Mouse (Mus musculus) embryonic facial prominence, embryonic 11.5 days (tissue): ENCODE results near the gene Apoa2. TPM values are rescaled to one million over a fixed set of nuclear protein-coding genes. Genes with fewer than 3 reads are reported as not detected.

Experiments used
- ATAC-seq: fragments of 200-750 bp; cut with Nextera tagmentation; replicated peaks from 2 replicates; pipeline ENCODE4 v1.8.0; 2017; ENCODE audit warnings: low read depth; ENCODE audit not compliant: insufficient number of reproducible peaks, low FRiP score, low TSS enrichment
- DNase-seq: peaks from one replicate; pipeline ENCODE4 v3.0.0-alpha.2; 2015; ENCODE audit warnings: low spot score
- H3K27ac ChIP-seq: fragments of 300-500 bp; sonication (generic); replicated peaks from 2 replicates; pipeline ENCODE4 v1.5.1; 2014; ENCODE audit warnings: mild to moderate bottlenecking, low read depth, low read length, control low read depth
- H3K27me3 ChIP-seq: fragments of 300-500 bp; sonication (generic); 2 replicates; pipeline ENCODE4 v1.6.1; 2014; ENCODE audit warnings: mild to moderate bottlenecking, low read length, moderate library complexity, mixed read lengths; ENCODE audit not compliant: control insufficient read depth, insufficient read depth
- H3K36me3 ChIP-seq: fragments of 300-500 bp; sonication (generic); replicated peaks from 2 replicates; pipeline ENCODE4 v1.6.1; 2014; ENCODE audit warnings: low read depth, mild to moderate bottlenecking, low read length, moderate library complexity, mixed read lengths; ENCODE audit not compliant: control insufficient read depth, insufficient read depth
- H3K4me1 ChIP-seq: fragments of 300-500 bp; sonication (generic); 2 replicates; pipeline ENCODE4 v1.6.1; 2014; ENCODE audit warnings: low read length, mixed read lengths; ENCODE audit not compliant: control insufficient read depth, insufficient read depth
- H3K4me2 ChIP-seq: fragments of 300-500 bp; sonication (generic); 2 replicates; pipeline ENCODE4 v1.6.1; 2014; ENCODE audit warnings: low read depth, mild to moderate bottlenecking, control low read depth, low read length, moderate library complexity
- H3K4me3 ChIP-seq: fragments of 300-500 bp; sonication (generic); 2 replicates; pipeline ENCODE4 v1.5.1; 2014; ENCODE audit warnings: low read depth, low read length, control low read depth
- H3K9ac ChIP-seq: fragments of 300-500 bp; sonication (generic); replicated peaks from 2 replicates; pipeline ENCODE4 v1.6.1; 2014; ENCODE audit warnings: mild to moderate bottlenecking, control low read depth, low read length
- H3K9me3 ChIP-seq: fragments of 300-500 bp; sonication (generic); replicated peaks from 2 replicates; pipeline ENCODE4 v1.6.1; 2016; ENCODE audit warnings: mild to moderate bottlenecking, low read length, inconsistent platforms, mixed read lengths; ENCODE audit not compliant: control insufficient read depth
- WGBS: fragments of 180-500 bp; shearing (Covaris S2); extraction: QIAGEN DNeasy Blood & Tissue Kit; methylation state at CpG from one replicate; pipeline ENCODE4 v1.1.7; 2014; 5-methylcytosine and 5-hydroxymethylcytosine counted together
- polyA plus RNA-seq: library from polyadenylated mRNA; unstranded; fragments of >200 nt; fragmentation: Nextera tagmentation; extraction: Ambion mirVana; gene quantifications from 2 replicates; pipeline ENCODE4 v1.2.1, GENCODE M21; 2014

Gene Apoa2
- polyA plus RNA-seq, 1 experiment from 2014 or later, result 3.7 TPM

DNA sequence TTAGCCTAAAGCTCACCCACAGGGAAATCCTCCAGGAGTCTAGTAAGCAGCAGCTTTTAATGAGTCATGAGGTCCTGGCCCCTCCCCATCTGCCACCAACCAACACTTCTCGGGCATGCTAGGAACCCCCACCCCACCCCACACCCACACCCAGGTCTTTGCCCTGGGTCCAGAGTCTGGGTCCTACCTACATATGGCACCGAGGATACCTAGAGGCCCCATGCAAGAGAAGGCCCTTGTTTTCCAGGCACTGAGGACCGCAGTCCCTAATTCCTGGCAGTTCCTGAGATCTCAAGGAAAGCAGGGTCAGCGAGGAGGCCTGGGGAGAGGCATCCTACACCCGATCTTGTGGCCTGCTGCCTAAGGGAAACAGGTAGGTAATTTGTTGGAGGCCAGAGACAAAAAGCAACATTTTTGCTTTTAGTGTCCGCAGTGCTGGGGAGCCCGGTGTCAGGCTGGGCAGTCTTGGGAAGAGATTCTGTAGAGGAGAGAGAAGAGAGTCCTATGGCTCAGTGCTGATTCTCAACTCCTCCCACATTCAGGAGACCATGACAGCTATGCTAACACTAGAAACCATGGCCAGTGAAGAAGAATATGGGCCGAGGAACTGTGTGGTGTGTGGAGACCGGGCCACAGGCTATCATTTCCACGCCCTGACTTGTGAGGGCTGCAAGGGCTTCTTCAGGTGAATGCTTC, 10.9 kb upstream of the Apoa2 start, which contains the start of gene Nr1i3:
TSS of gene Nr1i3 (plus strand) at position 170 of the 696 bp plus-strand sequence.
- no peak within 1 kb of the TSS for H3K4me2 ChIP-seq
- 72% methylated on average over 10 of the region's 10 CpGs for WGBS

DNA sequence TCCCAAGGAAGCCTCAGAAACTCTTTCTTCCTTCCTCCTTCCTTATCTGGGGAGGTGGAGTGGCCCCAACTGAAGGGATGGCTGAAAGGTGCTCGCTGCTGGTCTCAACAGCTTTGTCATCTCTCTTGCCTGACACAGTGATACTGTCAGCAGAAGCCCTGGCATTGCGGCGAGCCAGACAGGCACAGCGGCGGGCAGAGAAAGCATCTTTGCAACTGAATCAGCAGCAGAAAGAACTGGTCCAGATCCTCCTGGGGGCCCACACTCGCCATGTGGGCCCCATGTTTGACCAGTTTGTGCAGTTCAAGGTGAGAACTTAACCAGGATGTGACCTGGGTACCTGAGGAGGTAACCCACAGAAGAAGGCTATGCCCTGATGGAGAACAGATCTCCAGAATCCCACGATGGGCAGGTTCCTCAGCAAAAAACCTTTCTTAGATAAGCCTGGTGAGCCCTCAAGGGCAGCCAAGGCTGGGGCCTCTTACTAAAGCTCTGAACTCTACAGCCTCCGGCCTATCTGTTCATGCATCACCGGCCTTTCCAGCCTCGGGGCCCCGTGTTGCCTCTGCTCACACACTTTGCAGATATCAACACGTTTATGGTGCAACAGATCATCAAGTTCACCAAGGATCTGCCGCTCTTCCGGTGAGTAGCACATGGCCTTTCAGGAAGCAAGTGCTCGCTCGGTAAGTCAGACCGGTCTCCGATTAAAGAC, 8.5 kb upstream of the Apoa2 start:
- Histone ChIP-seq H3K27me3 (no peaks in the 10 kb centered on the region), H3K9me3 (no peaks in the 10 kb centered on the region), H3K9ac (no peak overlapping the region), H3K4me1 (no peaks in the 10 kb centered on the region), H3K4me3 (no peak overlapping the region), H3K36me3 (no peaks in the 10 kb centered on the region), H3K4me2 (no peak overlapping the region), H3K27ac (no peak overlapping the region)
- DNase-seq (no peak), ATAC-seq (no peak)
- WGBS, result 89% methylated on average over 18 of the region's 18 CpGs

More for the DNA sequence above, 10.9 kb upstream of the Apoa2 start, which contains the start of gene Nr1i3:
- Histone ChIP-seq H3K4me3 (no peak within 1 kb of the TSS), H3K4me1 (no peaks in the 10 kb centered on the region), H3K27ac (no peak within 1 kb of the TSS), H3K9ac (no peak within 1 kb of the TSS), H3K27me3 (no peaks in the 10 kb centered on the region), H3K9me3 (no peaks in the 10 kb centered on the region), H3K36me3 (no peaks in the 10 kb centered on the region)
- DNase-seq, result no peak
- no peak for ATAC-seq

DNA sequence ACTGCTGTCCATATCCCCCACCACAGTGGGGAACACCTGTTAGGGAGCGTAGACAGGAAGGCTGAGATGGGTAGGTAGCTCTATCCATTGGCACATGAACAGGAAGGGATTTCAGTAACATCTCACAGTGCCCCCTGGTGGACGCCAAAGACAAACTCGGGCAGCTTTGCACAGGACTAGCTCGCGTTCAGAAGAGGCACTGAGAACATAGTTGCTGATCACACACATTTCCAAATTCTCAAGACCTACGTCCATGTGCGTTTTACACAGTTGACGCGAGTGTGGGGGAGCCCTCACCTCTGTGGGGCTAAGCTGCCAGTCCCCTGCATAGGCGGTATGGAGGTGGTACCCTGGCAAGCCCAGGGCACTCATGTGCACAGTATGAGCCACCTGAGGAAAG, 4.0 kb upstream of the Apoa2 start:
- no peak overlapping the region for H3K9ac ChIP-seq
- peak overlapping the region; percentile 17; the same call in 1 of the 2 replicates for H3K4me2 ChIP-seq
- DNase-seq, result peak; percentile 88
- H3K4me3 ChIP-seq, result no peak overlapping the region
- H3K36me3 ChIP-seq, result no peaks in the 10 kb centered on the region
- H3K9me3 ChIP-seq, result no peaks in the 10 kb centered on the region
- 7% methylated on average over 10 of the region's 10 CpGs for WGBS
- peak; percentile 17; the same call in 1 of the 2 replicates for ATAC-seq
- H3K27ac ChIP-seq, result no peak overlapping the region
- no peaks in the 10 kb centered on the region for H3K4me1 ChIP-seq
- no peaks in the 10 kb centered on the region for H3K27me3 ChIP-seq

DNA sequence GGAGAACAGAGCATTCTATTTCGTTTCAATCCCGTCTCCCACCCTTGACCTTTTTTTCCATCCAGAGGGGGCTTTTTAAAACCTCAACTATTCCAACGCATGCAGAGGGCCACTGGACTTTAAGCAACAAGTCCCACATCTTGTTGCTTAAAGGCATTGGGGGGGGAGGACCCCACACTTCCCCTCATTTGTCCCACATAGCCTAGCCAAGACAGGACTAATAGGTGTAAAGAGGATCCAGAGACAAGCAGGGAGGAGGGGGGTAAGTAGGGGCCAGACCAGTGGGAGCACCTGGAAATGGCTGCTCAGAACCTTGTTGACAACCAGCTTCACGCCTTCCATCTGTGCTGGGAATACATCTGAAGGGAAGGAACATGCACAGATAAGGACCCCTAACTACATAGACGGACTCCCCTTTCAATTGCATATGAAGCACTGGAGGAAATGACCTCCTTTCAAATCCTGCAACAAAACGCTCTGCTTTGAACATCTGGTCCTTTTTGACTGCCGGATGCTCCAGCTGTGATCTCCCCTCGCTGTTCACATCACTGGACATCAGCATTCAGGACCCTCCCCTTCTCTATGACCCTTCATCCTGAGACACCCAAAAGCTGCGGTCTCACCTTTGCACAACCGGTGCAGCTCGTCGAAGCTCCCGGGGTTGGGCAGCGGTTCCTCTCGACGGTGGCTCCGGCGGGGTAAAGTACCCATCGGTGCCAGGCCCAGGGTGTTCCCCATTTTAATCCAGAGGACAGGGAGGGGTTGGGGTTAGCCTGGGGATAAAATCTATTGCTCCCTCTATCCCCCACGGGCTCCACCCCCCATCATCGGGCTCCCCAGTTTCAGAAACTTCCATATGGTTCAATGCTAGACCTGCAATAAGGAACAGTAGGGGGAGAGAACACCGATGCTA, 3.3 kb upstream of the Apoa2 start:
- no peak overlapping the region for H3K27ac ChIP-seq
- peak overlapping the region; percentile 51 for H3K4me3 ChIP-seq
- no peaks in the 10 kb centered on the region for H3K27me3 ChIP-seq
- peak overlapping the region; percentile 46 for H3K9ac ChIP-seq
- no peaks in the 10 kb centered on the region for H3K9me3 ChIP-seq
- H3K4me2 ChIP-seq, result peak overlapping the region; percentile 51
- no peak for DNase-seq
- 7% methylated on average over 22 of the region's 22 CpGs for WGBS
- no peaks in the 10 kb centered on the region for H3K36me3 ChIP-seq
- no peak for ATAC-seq
- H3K4me1 ChIP-seq, result no peaks in the 10 kb centered on the region

DNA sequence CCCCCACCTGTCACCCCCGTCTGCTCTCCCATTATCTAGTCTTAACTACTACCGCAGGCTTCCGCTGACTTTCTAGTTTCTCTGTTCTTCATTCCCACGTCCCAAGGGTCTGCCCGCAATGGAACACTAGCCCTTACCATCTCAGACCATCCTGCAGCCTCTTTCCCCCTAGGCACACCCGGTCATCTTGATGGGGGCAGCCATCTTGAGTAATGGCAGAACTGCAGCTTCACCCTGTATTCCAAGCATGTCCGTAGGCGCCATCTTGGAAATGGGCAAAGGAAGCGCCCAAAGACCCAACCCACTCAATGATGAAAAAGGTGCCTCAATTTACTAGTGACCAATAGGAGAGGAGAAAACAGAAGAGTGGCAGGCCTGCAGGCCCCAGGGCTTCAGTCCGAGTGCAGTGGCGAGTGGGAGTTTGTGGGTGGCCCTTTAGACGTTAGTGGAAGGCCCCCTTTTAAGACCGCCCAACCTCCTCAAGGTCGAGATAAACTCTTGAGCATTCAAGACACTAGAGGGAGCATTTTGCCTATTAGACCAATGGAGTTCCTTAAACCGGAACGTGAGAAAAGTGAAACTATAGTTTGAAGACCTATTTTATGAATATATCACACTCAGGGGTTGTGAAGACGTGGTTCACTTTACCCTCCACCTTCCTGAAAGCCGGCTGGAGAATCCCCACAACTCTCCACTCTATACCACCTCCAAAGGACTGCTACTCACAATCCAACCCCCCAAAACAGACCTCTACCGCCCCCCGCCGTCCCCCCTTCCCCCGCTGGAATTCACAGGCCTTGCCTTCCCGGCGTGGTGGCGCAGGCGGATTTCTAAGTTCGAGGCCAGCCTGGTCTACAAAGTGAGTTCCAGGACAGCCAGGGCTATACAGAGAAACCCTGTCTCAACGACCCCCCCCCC, 2.4 kb upstream of the Apoa2 start, which contains the start of gene Tomm40l:
TSS of gene Tomm40l (minus strand) at position 277 of the 918 bp plus-strand sequence.
- peak within 1 kb of the TSS; percentile 51 for H3K4me3 ChIP-seq
- no peaks in the 10 kb centered on the region for H3K36me3 ChIP-seq
- H3K4me1 ChIP-seq, result no peaks in the 10 kb centered on the region
- no peaks in the 10 kb centered on the region for H3K9me3 ChIP-seq
- peak within 1 kb of the TSS; percentile 46 for H3K9ac ChIP-seq
- no peak within 1 kb of the TSS for H3K27ac ChIP-seq
- H3K4me2 ChIP-seq, result peak within 1 kb of the TSS; percentile 51
- peak; percentile 98 for DNase-seq
- 1% methylated on average over 28 of the region's 28 CpGs for WGBS
- H3K27me3 ChIP-seq, result no peaks in the 10 kb centered on the region
- ATAC-seq, result peak; percentile 96

DNA sequence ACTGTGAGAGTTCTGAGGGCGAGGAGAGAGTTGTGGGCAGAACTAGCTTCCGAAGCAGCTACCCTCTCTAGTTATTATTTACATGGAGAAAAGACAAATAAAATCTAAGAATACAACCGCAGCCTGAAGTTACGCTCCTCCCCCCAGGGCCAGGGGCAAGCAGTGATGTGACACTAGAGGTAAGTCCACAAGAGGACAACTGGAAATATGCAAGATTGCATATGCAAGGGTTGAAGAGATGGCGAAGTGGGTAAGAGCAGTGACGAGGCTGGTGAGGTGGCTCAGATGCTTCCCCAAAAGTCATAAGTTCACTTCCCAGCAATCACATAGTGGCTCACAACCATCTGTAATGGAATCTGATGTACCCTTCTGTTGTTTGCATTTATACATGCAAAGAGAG, 1.7 kb upstream of the Apoa2 start:
- Histone ChIP-seq H3K27me3 (no peaks in the 10 kb centered on the region), H3K9ac (no peak overlapping the region), H3K27ac (no peak overlapping the region), H3K4me3 (peak overlapping the region; percentile 12), H3K4me2 (peak overlapping the region; percentile 0; the same call in 1 of the 2 replicates), H3K36me3 (no peaks in the 10 kb centered on the region), H3K4me1 (no peaks in the 10 kb centered on the region), H3K9me3 (no peaks in the 10 kb centered on the region)
- no peak for ATAC-seq
- DNase-seq, result no peak
- WGBS, result 79% methylated on average over 6 of the region's 6 CpGs

DNA sequence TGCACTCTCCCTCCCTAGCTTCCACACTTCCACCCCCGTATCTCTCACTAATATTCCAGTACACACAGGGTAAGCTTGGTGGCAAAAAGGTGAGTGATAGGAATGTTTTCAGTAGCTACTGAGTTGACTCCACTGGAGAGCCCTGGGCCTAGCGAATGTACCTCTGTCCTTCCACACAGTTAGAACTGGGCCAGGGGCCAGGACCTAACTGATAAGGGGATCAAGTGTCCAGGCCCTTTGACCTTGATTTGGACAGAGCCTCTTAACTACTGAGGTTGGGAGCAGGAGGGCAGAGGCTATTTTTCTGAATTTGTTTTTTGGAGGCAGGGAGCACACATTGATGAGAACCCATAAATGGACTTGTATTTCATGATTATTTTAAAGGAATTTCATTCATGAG, 1.1 kb upstream of the Apoa2 start:
- H3K9me3 ChIP-seq, result no peaks in the 10 kb centered on the region
- H3K4me2 ChIP-seq, result no peak overlapping the region
- no peak overlapping the region for H3K9ac ChIP-seq
- H3K36me3 ChIP-seq, result no peaks in the 10 kb centered on the region
- no peaks in the 10 kb centered on the region for H3K4me1 ChIP-seq
- no peak overlapping the region for H3K27ac ChIP-seq
- ATAC-seq, result no peak
- 78% methylated on average over 2 of the region's 2 CpGs for WGBS
- DNase-seq, result no peak
- H3K27me3 ChIP-seq, result no peaks in the 10 kb centered on the region
- H3K4me3 ChIP-seq, result no peak overlapping the region
